ENCODE assay signal across 22 mouse cellular contexts in the genomic region with DNA sequence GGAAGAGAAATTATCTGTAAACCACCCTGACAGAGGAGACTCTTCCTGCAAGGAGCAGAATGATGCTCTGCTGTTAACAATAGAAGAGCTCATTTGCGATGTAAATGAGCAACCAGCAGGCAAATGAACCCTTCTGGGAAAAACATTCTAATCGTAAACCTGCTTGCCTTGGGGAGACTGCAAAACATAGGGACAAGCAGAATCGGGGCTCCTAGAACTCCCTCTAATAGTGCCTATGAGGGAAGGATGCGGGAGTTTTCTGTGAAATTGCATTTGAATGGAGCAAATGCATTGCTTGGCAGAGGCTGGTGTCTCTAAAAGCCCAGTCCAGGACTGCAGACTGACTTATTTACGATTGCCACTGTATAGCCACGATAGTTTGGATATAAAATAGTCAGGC. TPM values are rescaled to one million over a fixed set of nuclear protein-coding genes. Genes with fewer than 3 reads are reported as not detected.
DNase-seq lines count a peak whose midpoint lies in the region; ATAC-seq and TF ChIP-seq lines count a peak whose summit lies in the region.
"Had no signal": no experiment of that assay in that cellular context is flagged by ENCODE, and none has a peak within 500 bp of the region (broad histone marks: within the 10 kb centered on the region; RNA-seq: fewer than 3 reads in every experiment).

No protein-coding gene starts in this region.

- DNase-seq in forebrain, embryonic 11.5 days (ENCODE audit: low spot score): no peak
- DNase-seq in forebrain, postnatal 0 days: peak; percentile 73
- peak; percentile 42 for DNase-seq in hindbrain, postnatal 0 days (ENCODE audit: low spot score)
- DNase-seq in midbrain, postnatal 0 days (ENCODE audit: low spot score): peak; percentile 50
- no peak for DNase-seq in layer of hippocampus, postnatal 14 days (ENCODE audit: low spot score in 2 of 2)
- no peak for DNase-seq in cerebellum, adult 11-12 months
- DNase-seq in frontal cortex, adult 2 months (ENCODE audit: extremely low spot score in 1 of 2, low spot score in 1 of 2): no peak
- DNase-seq: adrenal gland, postnatal 25 days; cerebellum, adult 9-11 months; heart, adult 2 months; kidney, adult 8-10 months; kidney, postnatal 36 days; lung, postnatal 10 days; thymus, postnatal 36 days had no signal

- no peak for ATAC-seq in forebrain, embryonic 11.5 days (replicated peaks; ENCODE audit: low FRiP score)
- ATAC-seq in forebrain, postnatal 0 days: peak; percentile 66; the same call in 1 of the 2 replicates
- ATAC-seq in hindbrain, postnatal 0 days: no peak
- ATAC-seq in midbrain, postnatal 0 days (ENCODE audit: low FRiP score): no peak
- no peak for ATAC-seq in CD4-positive, CD25-positive, alpha-beta regulatory T cell, adult 4 months
- ATAC-seq: activated CD4-positive, CD25-positive, alpha-beta regulatory T cell, adult 4 months; Patski had no signal

- H3K4me3 ChIP-seq in forebrain, embryonic 11.5 days (ENCODE audit: low read depth, low read length): no peak overlapping the region
- H3K4me3 ChIP-seq in forebrain, postnatal 0 days (ENCODE audit: low read depth, low read length): no peak overlapping the region
- H3K4me3 ChIP-seq in hindbrain, postnatal 0 days (ENCODE audit: low read length): no peak overlapping the region
- no peak overlapping the region for H3K4me3 ChIP-seq in midbrain, postnatal 0 days (ENCODE audit: low read depth, low read length)
- H3K4me3 ChIP-seq: heart, adult 2 months; myocyte had no signal

- no peaks in the 10 kb centered on the region for H3K9me3 ChIP-seq in forebrain, embryonic 11.5 days (ENCODE audit: control insufficient read depth, low read length)
- H3K9me3 ChIP-seq in forebrain, postnatal 0 days (ENCODE audit: low read length): no peaks in the 10 kb centered on the region
- no peaks in the 10 kb centered on the region for H3K9me3 ChIP-seq in hindbrain, postnatal 0 days (ENCODE audit: low read length)
- H3K9me3 ChIP-seq in midbrain, postnatal 0 days (ENCODE audit: low read length): no peaks in the 10 kb centered on the region

- peak overlapping the region; percentile 54; the same call in 1 of the 2 replicates for H3K27ac ChIP-seq in forebrain, embryonic 11.5 days (ENCODE audit: low read depth, low read length)
- peak overlapping the region; percentile 80 for H3K27ac ChIP-seq in forebrain, postnatal 0 days (ENCODE audit: low read depth, low read length)
- H3K27ac ChIP-seq in hindbrain, postnatal 0 days: peak overlapping the region; percentile 61
- peak overlapping the region; percentile 57; the same call in 1 of the 2 replicates for H3K27ac ChIP-seq in midbrain, postnatal 0 days (ENCODE audit: low read depth, low read length)
- H3K27ac ChIP-seq: heart, adult 2 months had no signal

- H3K36me3 ChIP-seq in forebrain, embryonic 11.5 days (ENCODE audit: control insufficient read depth, insufficient read depth, low read length): no peaks in the 10 kb centered on the region
- no peaks in the 10 kb centered on the region for H3K36me3 ChIP-seq in forebrain, postnatal 0 days (ENCODE audit: insufficient read depth)
- H3K36me3 ChIP-seq in hindbrain, postnatal 0 days (ENCODE audit: insufficient read depth, low read length): no peaks in the 10 kb centered on the region
- no peaks in the 10 kb centered on the region for H3K36me3 ChIP-seq in midbrain, postnatal 0 days (ENCODE audit: insufficient read depth, low read length)

- no peaks in the 10 kb centered on the region for H3K27me3 ChIP-seq in forebrain, embryonic 11.5 days (ENCODE audit: control insufficient read depth, insufficient read depth, low read length)
- H3K27me3 ChIP-seq in forebrain, postnatal 0 days (ENCODE audit: insufficient read depth, low read length): no peaks in the 10 kb centered on the region
- H3K27me3 ChIP-seq in hindbrain, postnatal 0 days (ENCODE audit: insufficient read depth, low read length): no peaks in the 10 kb centered on the region
- H3K27me3 ChIP-seq in midbrain, postnatal 0 days (ENCODE audit: insufficient read depth, low read length): no peaks in the 10 kb centered on the region
- H3K27me3 ChIP-seq: Patski had no signal

- TF ChIP-seq CTCF in forebrain, postnatal 0 days (IDR thresholded peaks at IDR 0.05; ENCODE audit: low read depth): no peak
- no peak for TF ChIP-seq CTCF in hindbrain, postnatal 0 days (IDR thresholded peaks at IDR 0.05; ENCODE audit: low read depth)
- TF ChIP-seq CTCF in midbrain, postnatal 0 days (IDR thresholded peaks at IDR 0.05): no peak

- peaks cover 16% of the 10 kb centered on the region for H3K4me1 ChIP-seq in forebrain, embryonic 11.5 days (replicated peaks; ENCODE audit: control insufficient read depth, insufficient read depth, low read length)
- H3K4me1 ChIP-seq in forebrain, postnatal 0 days (ENCODE audit: insufficient read depth): peaks cover 21% of the 10 kb centered on the region
- peaks cover 18% of the 10 kb centered on the region for H3K4me1 ChIP-seq in hindbrain, postnatal 0 days (ENCODE audit: insufficient read depth, low read length)
- H3K4me1 ChIP-seq in midbrain, postnatal 0 days (ENCODE audit: insufficient read depth, low read length): peaks cover 5% of the 10 kb centered on the region; the same call in 1 of the 2 replicates

- H3K9ac ChIP-seq in forebrain, embryonic 11.5 days (ENCODE audit: low read length): no peak overlapping the region
- H3K9ac ChIP-seq in forebrain, postnatal 0 days: peak overlapping the region; percentile 14; the same call in 1 of the 2 replicates
- no peak overlapping the region for H3K9ac ChIP-seq in hindbrain, postnatal 0 days (replicated peaks; ENCODE audit: low read length)
- 0 out of 2 replicates have a peak overlapping the region, but pooled peaks have one; percentile 13 for H3K9ac ChIP-seq in midbrain, postnatal 0 days (replicated peaks; ENCODE audit: low read length, poor library complexity, severe bottlenecking)

- WGBS in forebrain, embryonic 11.5 days: 38% methylated on average over 6 of the region's 6 CpGs
- 9% methylated on average over 6 of the region's 6 CpGs for WGBS in forebrain, postnatal 0 days
- 13% methylated on average over 6 of the region's 6 CpGs for WGBS in hindbrain, postnatal 0 days
- WGBS in midbrain, postnatal 0 days: 17% methylated on average over 6 of the region's 6 CpGs

- H3K4me2 ChIP-seq in forebrain, embryonic 11.5 days (ENCODE audit: low read depth, low read length, severe bottlenecking): no peak overlapping the region
- no peak overlapping the region for H3K4me2 ChIP-seq in forebrain, postnatal 0 days (ENCODE audit: low read depth)
- no peak overlapping the region for H3K4me2 ChIP-seq in hindbrain, postnatal 0 days (ENCODE audit: low read depth, low read length)
- H3K4me2 ChIP-seq in midbrain, postnatal 0 days (ENCODE audit: low read depth, low read length, poor library complexity, severe bottlenecking): no peak overlapping the region

RNA-seq across cellular contexts. Expression of a gene that starts 32.8 kb away (rescaled TPM):
- 0.24 and 0.73 TPM in 2 replicates for polyA plus RNA-seq in forebrain, embryonic 11.5 days (2014; fragmentation: Nextera tagmentation; extraction: Ambion mirVana)
- total RNA-seq in forebrain, postnatal 0 days (2014; rRNA removed): 0.15 and 0.38 TPM in 2 replicates
- 0.45 and 0.84 TPM in 2 replicates for polyA plus RNA-seq in forebrain, postnatal 0 days (2015; fragmentation: Nextera tagmentation; extraction: Ambion mirVana)
- not detected in 2 replicates for total RNA-seq in hindbrain, postnatal 0 days (2014; rRNA removed)
- polyA plus RNA-seq in hindbrain, postnatal 0 days (2015; fragmentation: Nextera tagmentation; extraction: Ambion mirVana): 0.19 and 0.24 TPM in 2 replicates
- 0.33 TPM in 1 of 2 replicates, not detected in the other for total RNA-seq in midbrain, postnatal 0 days (2014; rRNA removed)
- polyA plus RNA-seq in midbrain, postnatal 0 days (2015; fragmentation: Nextera tagmentation; extraction: Ambion mirVana): 0.28 and 0.41 TPM in 2 replicates
- polyA plus RNA-seq in CD4-positive, CD25-positive, alpha-beta regulatory T cell, adult 4 months (2017; shearing (Covaris generic)): not detected
- 1 to 10 TPM; 2.0 to 2.1 TPM for total RNA-seq in layer of hippocampus, postnatal 14 days (2021)
- 0.68 and 1.5 TPM in 2 replicates for polyA plus RNA-seq in frontal cortex, adult 2 months (2012; rRNA removed)
- total RNA-seq: adrenal gland, postnatal 25 days; heart, adult 2 months had no signal
- polyA plus RNA-seq: activated CD4-positive, CD25-positive, alpha-beta regulatory T cell, adult 4 months; liver, embryonic 16.5 days had no signal

RNA-seq across cellular contexts. Expression of a gene that starts 56.2 kb away (rescaled TPM):
- polyA plus RNA-seq in forebrain, embryonic 11.5 days (2014; fragmentation: Nextera tagmentation; extraction: Ambion mirVana): 1.6 and 1.7 TPM in 2 replicates
- 0.14 and 2.8 TPM in 2 replicates for total RNA-seq in forebrain, postnatal 0 days (2014; rRNA removed)
- 1.5 and 1.8 TPM in 2 replicates for polyA plus RNA-seq in forebrain, postnatal 0 days (2015; fragmentation: Nextera tagmentation; extraction: Ambion mirVana)
- total RNA-seq in hindbrain, postnatal 0 days (2014; rRNA removed): 0.31 and 0.50 TPM in 2 replicates
- 1.0 and 1.6 TPM in 2 replicates for polyA plus RNA-seq in hindbrain, postnatal 0 days (2015; fragmentation: Nextera tagmentation; extraction: Ambion mirVana)
- 0.76 and 1.9 TPM in 2 replicates for total RNA-seq in midbrain, postnatal 0 days (2014; rRNA removed)
- polyA plus RNA-seq in midbrain, postnatal 0 days (2015; fragmentation: Nextera tagmentation; extraction: Ambion mirVana): 1.3 and 1.4 TPM in 2 replicates
- polyA plus RNA-seq in CD4-positive, CD25-positive, alpha-beta regulatory T cell, adult 4 months (2017; shearing (Covaris generic)): not detected
- under 1 TPM in 1 of 2 experiments, not detected in 1; 0.36 TPM for total RNA-seq in layer of hippocampus, postnatal 14 days (2021)
- polyA plus RNA-seq in frontal cortex, adult 2 months (2012; rRNA removed): 0.67 and 0.78 TPM in 2 replicates
- total RNA-seq: adrenal gland, postnatal 25 days; heart, adult 2 months; layer of hippocampus, postnatal 25 days; left cerebral cortex, postnatal 14 days; megakaryocyte, adult 5-6 weeks had no signal
- polyA plus RNA-seq: activated CD4-positive, CD25-positive, alpha-beta regulatory T cell, adult 4 months; heart, adult 2 months; liver, embryonic 16.5 days had no signal

Comparison
In these comparisons a context has a peak if more than half of its experiments do, and no peak if none do; other contexts are left out.
1. DNase-seq: peak in forebrain, postnatal 0 days (single experiment), hindbrain, postnatal 0 days (single experiment) and midbrain, postnatal 0 days (single experiment); none in forebrain, embryonic 11.5 days (single experiment), layer of hippocampus, postnatal 14 days (0 of 2), cerebellum, adult 11-12 months (single experiment) and frontal cortex, adult 2 months (0 of 2).
2. H3K9ac ChIP-seq: peak in forebrain, postnatal 0 days (single experiment) and midbrain, postnatal 0 days (single experiment); none in forebrain, embryonic 11.5 days (single experiment) and hindbrain, postnatal 0 days (single experiment).
3. Peak in every context shown above with its lines, with median percentiles within 50 percentile points of each other: H3K27ac ChIP-seq.